Mouse (Mus musculus) kidney, embryonic 14.5 days (tissue): Measurements from ENCODE around the gene Tnks2. TPM values are rescaled to one million over a fixed set of nuclear protein-coding genes. Genes with fewer than 3 reads are reported as not detected.

Experiments used
- ATAC-seq: fragments of 200-750 bp; cut with Nextera tagmentation; 2 replicates; pipeline ENCODE4 v1.8.0; 2017; ENCODE audit warnings: moderate number of reproducible peaks, mild to moderate bottlenecking, moderate TSS enrichment, moderate library complexity; ENCODE audit not compliant: low FRiP score, low TSS enrichment
- H3K27ac ChIP-seq: fragments of 300-500 bp; sonication (generic); 2 replicates; pipeline ENCODE4 v1.5.1; 2014; ENCODE audit warnings: low read depth, mild to moderate bottlenecking, low read length, moderate library complexity, mixed read lengths
- H3K27me3 ChIP-seq: fragments of 300-500 bp; sonication (generic); 2 replicates; pipeline ENCODE4 v1.6.1; 2014; ENCODE audit warnings: mild to moderate bottlenecking, low read length; ENCODE audit not compliant: control insufficient read depth, insufficient read depth
- H3K36me3 ChIP-seq: fragments of 300-500 bp; sonication (generic); 2 replicates; pipeline ENCODE4 v1.6.1; 2014; ENCODE audit warnings: low read length, mixed read lengths; ENCODE audit not compliant: control insufficient read depth, insufficient read depth
- H3K4me1 ChIP-seq: fragments of 300-500 bp; sonication (generic); 2 replicates; pipeline ENCODE4 v1.6.1; 2014; ENCODE audit warnings: low read length, mixed read lengths; ENCODE audit not compliant: control insufficient read depth, insufficient read depth
- H3K4me2 ChIP-seq: fragments of 300-500 bp; sonication (generic); replicated peaks from 2 replicates; pipeline ENCODE4 v1.6.1; 2014; ENCODE audit warnings: low read depth, mild to moderate bottlenecking, low read length
- H3K4me3 ChIP-seq: fragments of 300-500 bp; sonication (generic); 2 replicates; pipeline ENCODE4 v1.5.1; 2014; ENCODE audit warnings: mild to moderate bottlenecking, low read length
- H3K9ac ChIP-seq: fragments of 300-500 bp; sonication (generic); 2 replicates; pipeline ENCODE4 v1.6.1; 2014; ENCODE audit warnings: low read depth, mild to moderate bottlenecking, low read length, moderate library complexity
- H3K9me3 ChIP-seq: fragments of 300-500 bp; sonication (generic); 2 replicates; pipeline ENCODE4 v1.6.1; 2016; ENCODE audit warnings: low read length; ENCODE audit not compliant: control insufficient read depth
- WGBS: fragments of 180-500 bp; shearing (Covaris S2); extraction: QIAGEN DNeasy Blood & Tissue Kit; methylation state at CpG from one replicate; pipeline ENCODE4 v1.1.7; 2014; 5-methylcytosine and 5-hydroxymethylcytosine counted together
- polyA plus RNA-seq: library from polyadenylated mRNA; unstranded; fragments of >200 nt; fragmentation: Nextera tagmentation; extraction: Ambion mirVana; gene quantifications from 2 replicates; pipeline ENCODE4 v1.2.1, GENCODE M21; 2014

The Tnks2 gene
- polyA plus RNA-seq, 1 experiment from 2014 or later, result 93.9 TPM

DNA sequence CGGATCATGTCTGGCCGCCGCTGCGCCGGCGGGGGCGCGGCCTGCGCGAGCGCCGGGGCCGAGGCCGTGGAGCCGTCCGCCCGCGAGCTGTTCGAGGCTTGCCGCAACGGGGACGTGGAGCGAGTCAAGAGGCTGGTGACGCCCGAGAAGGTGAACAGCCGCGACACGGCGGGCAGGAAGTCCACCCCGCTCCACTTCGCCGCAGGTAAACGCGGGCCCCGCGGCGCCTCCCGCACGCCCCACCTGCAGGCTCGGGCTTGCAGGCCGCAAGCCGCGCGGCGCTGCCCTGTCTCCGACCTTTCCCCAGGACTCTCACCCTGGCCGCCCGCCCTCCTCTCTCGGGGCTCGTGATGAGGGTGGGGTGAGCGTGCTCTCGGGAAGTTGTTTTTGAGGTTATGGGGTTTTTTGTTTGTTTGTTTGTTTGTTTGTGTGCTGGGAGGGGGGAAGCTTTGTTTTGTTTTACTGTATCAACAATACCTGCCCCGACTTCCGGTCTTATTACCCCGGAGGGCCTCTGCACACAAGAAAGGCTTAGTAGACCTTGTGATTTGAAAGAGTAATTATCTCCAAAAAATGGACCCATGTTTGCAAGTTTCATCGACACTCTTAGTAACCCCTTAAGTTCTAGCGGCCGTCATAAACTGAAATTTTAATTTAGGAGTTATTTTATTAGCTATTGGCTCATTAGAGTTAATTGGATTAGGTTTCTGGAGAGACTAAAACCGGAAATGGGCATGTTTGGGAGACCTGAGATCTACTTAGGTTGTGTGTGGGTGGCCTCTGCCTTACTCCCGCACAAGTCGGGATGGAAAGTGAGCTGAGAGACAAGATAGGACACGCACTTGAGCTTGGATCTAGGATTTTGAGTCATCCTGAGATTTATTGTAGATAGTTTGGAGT lies 750 bp downstream of the Tnks2 start:
- Histone ChIP-seq H3K9ac (peak overlapping the region; percentile 99), H3K36me3 (peaks cover 11% of the 10 kb centered on the region), H3K4me1 (peaks cover 12% of the 10 kb centered on the region), H3K27ac (peak overlapping the region; percentile 99), H3K4me3 (peak overlapping the region; percentile 99), H3K9me3 (no peaks in the 10 kb centered on the region), H3K27me3 (no peaks in the 10 kb centered on the region), H3K4me2 (peak overlapping the region; percentile 66)
- under 1% methylated on average over 54 of the region's 62 CpGs for WGBS
- peak; percentile 48 for ATAC-seq

DNA sequence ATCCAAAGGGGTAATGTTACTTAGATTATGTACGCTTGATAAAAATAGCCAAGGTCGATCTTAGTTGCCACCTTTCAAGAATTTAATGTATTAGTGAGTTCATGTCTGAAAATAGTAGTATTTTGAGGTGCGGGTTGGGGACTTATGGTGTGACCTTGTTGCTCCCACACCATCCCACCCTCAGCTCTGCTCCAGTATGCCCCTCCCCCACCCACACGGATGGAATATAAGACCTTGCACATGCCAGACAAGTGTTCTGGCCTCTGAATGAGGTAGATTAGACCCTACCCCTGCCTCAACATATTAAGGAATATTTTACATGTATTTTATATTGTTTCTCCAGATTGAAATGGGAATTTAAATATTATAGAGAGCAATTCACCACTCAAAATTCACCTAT lies 2.0 kb downstream of the Tnks2 start:
- peaks cover 12% of the 10 kb centered on the region for H3K4me1 ChIP-seq
- peaks cover 11% of the 10 kb centered on the region for H3K36me3 ChIP-seq
- no peaks in the 10 kb centered on the region for H3K27me3 ChIP-seq
- H3K9me3 ChIP-seq, result no peaks in the 10 kb centered on the region
- no peak for ATAC-seq
- peak overlapping the region; percentile 40; the same call in 1 of the 2 replicates for H3K9ac ChIP-seq
- 40% methylated on average over 4 of the region's 4 CpGs for WGBS
- H3K27ac ChIP-seq, result no peak overlapping the region
- peak overlapping the region; percentile 66 for H3K4me2 ChIP-seq
- peak overlapping the region; percentile 99 for H3K4me3 ChIP-seq

DNA sequence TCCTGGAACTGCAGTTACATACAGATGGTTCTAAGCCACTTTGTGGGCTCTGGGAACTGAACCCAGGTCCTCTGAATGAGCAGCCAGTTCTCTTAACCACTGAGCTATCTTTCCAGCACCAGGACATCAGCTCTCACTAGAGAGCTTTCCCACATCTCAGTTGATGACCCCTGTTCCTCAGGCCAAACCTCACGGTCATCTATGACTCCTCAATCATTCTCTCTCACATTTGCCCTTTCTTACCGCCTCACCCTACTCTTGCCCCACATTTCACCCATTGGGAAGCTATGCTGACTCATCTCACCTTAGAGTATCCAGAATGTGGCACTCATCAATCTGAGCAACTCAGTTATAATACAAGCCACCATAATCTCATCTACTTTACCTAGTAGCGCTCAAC lies 6.3 kb downstream of the Tnks2 start:
- Histone ChIP-seq H3K27ac (no peak overlapping the region), H3K9me3 (no peaks in the 10 kb centered on the region), H3K9ac (no peak overlapping the region), H3K27me3 (no peaks in the 10 kb centered on the region), H3K4me3 (no peak overlapping the region), H3K4me2 (no peak overlapping the region), H3K36me3 (peaks cover 23% of the 10 kb centered on the region), H3K4me1 (peaks cover 6% of the 10 kb centered on the region)
- 91% methylated on average over 3 of the region's 3 CpGs for WGBS
- ATAC-seq, result no peak

DNA sequence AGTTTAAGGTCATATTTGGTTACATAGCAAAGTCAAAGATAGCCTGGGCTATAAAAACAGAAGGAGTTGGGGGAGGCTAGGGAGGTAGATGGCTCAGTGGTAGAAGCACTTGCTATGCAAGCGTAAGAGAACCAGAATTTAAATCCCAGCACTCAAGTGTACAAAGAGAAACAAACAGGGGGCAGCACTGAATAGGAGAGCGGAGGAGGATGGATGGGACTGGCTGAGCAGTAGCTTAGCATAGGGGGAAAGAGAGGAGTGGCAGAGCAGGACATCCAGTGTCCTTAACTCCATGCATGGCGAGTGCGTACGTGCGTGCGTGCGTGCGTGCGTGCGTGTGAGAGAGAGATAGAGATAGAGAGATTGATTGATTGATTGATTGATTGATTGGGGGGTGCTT lies 9.8 kb downstream of the Tnks2 start:
- 93% methylated on average over 11 of the region's 11 CpGs for WGBS
- no peak overlapping the region for H3K4me3 ChIP-seq
- H3K9ac ChIP-seq, result no peak overlapping the region
- no peak overlapping the region for H3K4me2 ChIP-seq
- H3K36me3 ChIP-seq, result peaks cover 40% of the 10 kb centered on the region
- no peaks in the 10 kb centered on the region for H3K4me1 ChIP-seq
- no peaks in the 10 kb centered on the region for H3K9me3 ChIP-seq
- no peak overlapping the region for H3K27ac ChIP-seq
- H3K27me3 ChIP-seq, result no peaks in the 10 kb centered on the region
- no peak for ATAC-seq

DNA sequence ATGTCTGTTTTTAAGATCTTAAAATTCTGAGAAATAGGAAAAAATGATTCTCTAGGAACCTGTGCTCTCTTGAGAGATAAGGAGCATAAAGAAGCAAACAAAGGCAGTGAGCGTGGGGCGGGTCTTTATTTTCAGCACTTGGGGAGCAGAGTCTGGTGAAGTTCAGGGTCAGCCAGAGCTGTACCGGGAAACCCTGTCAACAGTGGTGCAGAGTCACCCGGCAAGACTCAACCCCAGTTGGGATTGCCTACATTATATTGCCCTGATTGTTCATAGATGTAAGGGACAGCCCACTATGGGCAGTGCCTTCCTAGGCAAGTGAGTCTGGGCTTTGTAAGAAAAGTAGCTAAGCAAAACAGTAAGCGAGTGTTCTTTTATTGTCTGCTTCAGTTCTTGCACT lies 11.9 kb downstream of the Tnks2 start:
- no peaks in the 10 kb centered on the region for H3K27me3 ChIP-seq
- no peak overlapping the region for H3K4me3 ChIP-seq
- no peak overlapping the region for H3K27ac ChIP-seq
- no peaks in the 10 kb centered on the region for H3K9me3 ChIP-seq
- ATAC-seq, result no peak
- no peaks in the 10 kb centered on the region for H3K4me1 ChIP-seq
- no peak overlapping the region for H3K4me2 ChIP-seq
- H3K9ac ChIP-seq, result no peak overlapping the region
- peaks cover 53% of the 10 kb centered on the region for H3K36me3 ChIP-seq
- 88% methylated on average over 5 of the region's 5 CpGs for WGBS

DNA sequence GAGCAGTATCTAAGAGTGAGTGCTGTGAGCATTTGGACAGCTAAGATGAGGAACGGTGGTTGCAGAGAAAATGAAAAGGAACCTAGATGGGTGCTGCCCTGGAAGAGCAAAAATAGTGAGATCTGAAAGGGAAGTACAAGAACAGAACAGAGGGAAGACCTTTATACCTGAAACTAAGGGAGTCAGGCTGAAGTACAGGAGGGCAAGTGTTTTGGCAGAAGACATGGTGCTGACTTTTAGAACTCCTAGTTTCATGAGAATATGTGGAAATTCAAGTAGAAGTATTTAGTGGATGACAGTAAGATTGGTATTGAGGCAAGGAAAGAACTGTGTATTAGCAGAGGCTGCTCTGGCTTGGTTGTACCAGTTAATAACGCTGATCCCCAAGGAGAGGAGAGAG lies 19.8 kb downstream of the Tnks2 start:
- ATAC-seq, result no peak
- 95% methylated on average over 2 of the region's 2 CpGs for WGBS
- no peak overlapping the region for H3K27ac ChIP-seq
- H3K9me3 ChIP-seq, result no peaks in the 10 kb centered on the region
- no peak overlapping the region for H3K4me3 ChIP-seq
- no peak overlapping the region for H3K4me2 ChIP-seq
- no peaks in the 10 kb centered on the region for H3K4me1 ChIP-seq
- H3K27me3 ChIP-seq, result no peaks in the 10 kb centered on the region
- no peak overlapping the region for H3K9ac ChIP-seq
- peaks cover 92% of the 10 kb centered on the region for H3K36me3 ChIP-seq

DNA sequence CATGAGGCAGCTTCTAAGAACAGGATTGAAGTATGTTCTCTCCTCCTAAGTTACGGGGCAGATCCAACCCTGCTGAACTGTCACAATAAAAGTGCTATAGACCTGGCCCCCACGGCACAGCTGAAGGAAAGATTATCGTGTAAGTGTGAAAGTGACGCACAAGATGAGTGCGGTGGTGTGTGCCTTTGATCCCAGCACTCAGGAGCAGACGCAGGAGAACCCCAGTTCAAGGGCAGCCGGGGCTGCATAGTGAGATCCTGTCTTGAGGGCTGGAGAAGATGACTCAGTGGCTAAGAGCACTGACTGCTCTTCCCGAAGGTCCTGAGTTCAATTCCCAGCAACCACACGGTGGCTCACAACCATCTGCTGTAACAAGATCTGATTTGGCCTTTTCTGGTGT lies 23.8 kb downstream of the Tnks2 start:
- Histone ChIP-seq H3K9me3 (no peaks in the 10 kb centered on the region), H3K27me3 (no peaks in the 10 kb centered on the region), H3K4me3 (no peak overlapping the region), H3K36me3 (peaks cover 95% of the 10 kb centered on the region), H3K4me2 (no peak overlapping the region), H3K9ac (no peak overlapping the region), H3K4me1 (no peaks in the 10 kb centered on the region), H3K27ac (no peak overlapping the region)
- ATAC-seq, result no peak
- WGBS, result 64% methylated on average over 9 of the region's 9 CpGs

DNA sequence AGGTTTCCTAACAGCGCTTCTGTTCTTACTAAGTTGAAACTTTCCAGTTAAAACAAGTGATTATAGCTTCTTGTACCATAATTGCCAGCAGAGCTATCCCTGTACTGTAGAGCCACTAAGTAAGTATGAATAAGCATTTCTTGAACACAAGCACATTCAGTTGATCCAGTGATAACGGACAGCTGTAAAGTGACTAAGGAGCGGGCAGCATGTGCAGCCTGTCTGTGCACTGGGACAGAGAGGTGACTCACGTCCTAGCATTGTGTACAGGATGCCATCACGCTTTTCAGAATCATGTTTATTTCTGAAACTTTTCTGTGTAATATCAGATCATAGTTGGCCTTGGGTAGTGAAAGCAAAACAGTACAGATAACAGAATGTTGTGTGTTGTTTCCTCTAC lies 26.4 kb downstream of the Tnks2 start:
- H3K36me3 ChIP-seq, result peaks cover 92% of the 10 kb centered on the region

DNA sequence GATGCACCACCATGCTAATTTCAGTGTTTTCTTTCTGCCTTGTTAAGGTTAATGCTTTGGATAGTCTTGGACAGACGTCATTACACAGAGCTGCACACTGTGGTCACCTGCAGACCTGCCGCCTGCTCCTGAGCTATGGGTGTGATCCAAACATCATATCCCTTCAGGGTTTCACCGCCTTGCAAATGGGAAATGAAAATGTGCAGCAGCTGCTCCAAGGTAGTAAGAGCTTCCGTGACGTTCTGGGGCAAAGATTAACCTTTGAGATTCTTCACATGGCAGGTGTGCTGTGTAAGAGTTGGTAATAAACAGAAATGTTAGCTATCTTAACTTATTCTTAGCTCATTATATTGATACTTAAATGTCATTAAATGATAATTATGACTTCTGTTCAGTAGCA lies 31.9 kb downstream of the Tnks2 start:
- no peak overlapping the region for H3K4me2 ChIP-seq
- H3K9me3 ChIP-seq, result no peaks in the 10 kb centered on the region
- no peak for ATAC-seq
- H3K27ac ChIP-seq, result no peak overlapping the region
- H3K4me3 ChIP-seq, result no peak overlapping the region
- 87% methylated on average over 5 of the region's 5 CpGs for WGBS
- H3K4me1 ChIP-seq, result no peaks in the 10 kb centered on the region
- H3K27me3 ChIP-seq, result no peaks in the 10 kb centered on the region
- peaks cover 89% of the 10 kb centered on the region for H3K36me3 ChIP-seq
- H3K9ac ChIP-seq, result no peak overlapping the region

More for the DNA sequence above, 26.4 kb downstream of the Tnks2 start:
- H3K4me3 ChIP-seq, result no peak overlapping the region
- H3K27ac ChIP-seq, result no peak overlapping the region
- H3K9ac ChIP-seq, result no peak overlapping the region
- no peak for ATAC-seq
- no peak overlapping the region for H3K4me2 ChIP-seq
- 97% methylated on average over 5 of the region's 5 CpGs for WGBS
- no peaks in the 10 kb centered on the region for H3K9me3 ChIP-seq
- no peaks in the 10 kb centered on the region for H3K27me3 ChIP-seq
- H3K4me1 ChIP-seq, result no peaks in the 10 kb centered on the region
